Mouse (Mus musculus): ENCODE measurements around the gene Tsc22d4.

Tsc22d4 gene

GRCm38 (mm10) chr5:137788171-137788570 lies 42.6 kb downstream of the Tsc22d4 start:
- DNase-seq (ENCODE audit: low read depth, low spot score) = no peak

- no peak for DNase-seq (ENCODE audit: low read depth, low spot score)
Observed at GRCm38 (mm10) chr5:137788946-137789531, 43.5 kb downstream of the Tsc22d4 start.

- no peak for DNase-seq (ENCODE audit: low read depth, low spot score)
Observed at GRCm38 (mm10) chr5:137791553-137791952, 46.0 kb downstream of the Tsc22d4 start.

GRCm38 (mm10) chr5:137796606-137797005 lies 51.1 kb downstream of the Tsc22d4 start:
- DNase-seq (ENCODE audit: low read depth, low spot score) = no peak

- DNase-seq (ENCODE audit: low read depth, low spot score) = no peak
Observed at GRCm38 (mm10) chr5:137800917-137801316, 55.4 kb downstream of the Tsc22d4 start.

- no peak for DNase-seq (ENCODE audit: low read depth, low spot score)
Observed at GRCm38 (mm10) chr5:137806158-137806557, 60.6 kb downstream of the Tsc22d4 start.

GRCm38 (mm10) chr5:137808316-137808715 lies 62.8 kb downstream of the Tsc22d4 start:
- DNase-seq (ENCODE audit: low read depth, low spot score) = no peak

- DNase-seq (ENCODE audit: low read depth, low spot score) = no peak
Observed at GRCm38 (mm10) chr5:137817466-137818222, 72.1 kb downstream of the Tsc22d4 start.
